Mouse (Mus musculus): Measurements from ENCODE around the gene Fndc7.

Fndc7 gene

DNA sequence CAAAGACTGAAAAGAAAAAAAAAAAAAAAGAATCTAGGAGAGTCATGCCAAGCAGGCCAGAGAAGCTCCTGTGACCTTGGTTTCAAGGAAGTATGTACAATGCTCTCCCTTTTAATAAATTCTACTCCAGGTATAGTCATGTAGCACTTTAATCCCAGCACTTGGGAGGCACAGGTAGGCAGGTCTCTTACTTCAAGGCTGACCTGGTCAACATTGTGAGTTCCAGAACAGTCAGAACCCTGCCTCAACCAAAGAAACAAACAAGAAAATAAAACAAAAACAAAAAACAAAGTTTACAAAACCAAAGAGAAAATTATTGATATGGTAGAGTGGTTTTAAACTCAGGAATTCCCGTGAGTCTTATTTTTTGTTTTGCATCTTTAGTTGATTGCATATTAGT is at the start of gene Fndc7:
TSS of gene Fndc7 (minus strand) at position 101 of the 400 bp plus-strand sequence.
- DNase-seq (ENCODE audit: low spot score), result no peak

DNA sequence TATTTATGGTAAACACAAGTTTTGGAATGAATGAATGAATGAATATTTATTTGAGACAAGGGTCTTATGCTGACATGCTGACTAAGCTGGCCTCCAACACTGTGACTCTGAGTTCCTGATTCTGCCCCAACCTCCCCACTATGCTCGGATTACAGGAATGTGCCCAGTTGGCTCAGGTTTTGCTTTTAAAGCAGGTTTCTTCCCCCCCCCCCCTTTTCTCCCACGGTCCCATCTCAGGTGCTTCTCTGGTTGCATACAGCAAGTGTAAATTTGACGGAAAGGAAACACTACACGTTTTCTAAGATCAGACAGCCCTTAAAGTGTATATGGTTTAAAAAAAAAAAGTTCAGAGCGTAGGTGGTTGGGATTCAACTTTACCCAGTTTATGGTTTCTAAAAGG is 49.8 kb upstream of the Fndc7 start, which contains the start of gene Henmt1:
TSS of gene Henmt1 (plus strand) at position 301 of the 400 bp plus-strand sequence.
- no peak for DNase-seq (ENCODE audit: low spot score)

DNA sequence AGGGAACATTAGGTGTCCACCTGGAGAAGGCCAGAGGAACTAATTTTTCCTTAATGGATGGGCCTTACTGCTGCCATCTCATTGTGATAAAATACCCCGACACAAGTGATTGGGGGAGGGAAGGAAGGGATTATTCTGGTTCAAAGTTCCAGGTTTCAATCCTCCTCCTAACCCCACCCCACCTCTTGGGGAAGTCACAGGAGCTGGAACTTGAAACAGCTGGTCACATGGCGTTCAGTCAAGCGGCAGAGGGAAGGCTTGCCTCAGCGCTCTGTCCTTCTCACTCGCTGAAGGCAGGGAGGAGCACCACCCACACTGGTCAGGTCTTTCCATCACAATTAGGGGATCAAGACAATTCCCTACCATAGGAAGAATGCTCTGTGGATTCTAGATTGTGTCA is 48.9 kb upstream of the Fndc7 start:
- no peak for DNase-seq (ENCODE audit: low spot score)

DNA sequence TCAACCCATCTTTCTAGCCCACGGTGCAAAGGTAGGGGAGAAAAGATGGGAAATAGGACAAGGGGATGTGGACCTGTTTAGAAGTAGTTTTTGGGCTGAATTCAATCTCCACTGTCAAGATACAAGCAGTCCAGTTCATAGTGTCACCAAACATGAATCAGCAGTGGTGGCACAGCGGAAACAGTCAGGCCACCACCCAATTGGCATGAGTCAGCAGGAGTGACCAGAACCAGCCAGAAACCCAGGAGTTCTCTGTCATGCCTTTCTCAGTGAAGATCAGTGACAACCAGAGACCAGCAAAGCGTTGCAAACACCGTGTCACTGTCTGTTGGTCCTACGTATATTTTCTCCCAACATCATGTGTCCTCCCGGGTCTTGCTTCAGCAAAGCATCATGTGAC is 43.7 kb upstream of the Fndc7 start:
- DNase-seq (ENCODE audit: low spot score), result no peak

DNA sequence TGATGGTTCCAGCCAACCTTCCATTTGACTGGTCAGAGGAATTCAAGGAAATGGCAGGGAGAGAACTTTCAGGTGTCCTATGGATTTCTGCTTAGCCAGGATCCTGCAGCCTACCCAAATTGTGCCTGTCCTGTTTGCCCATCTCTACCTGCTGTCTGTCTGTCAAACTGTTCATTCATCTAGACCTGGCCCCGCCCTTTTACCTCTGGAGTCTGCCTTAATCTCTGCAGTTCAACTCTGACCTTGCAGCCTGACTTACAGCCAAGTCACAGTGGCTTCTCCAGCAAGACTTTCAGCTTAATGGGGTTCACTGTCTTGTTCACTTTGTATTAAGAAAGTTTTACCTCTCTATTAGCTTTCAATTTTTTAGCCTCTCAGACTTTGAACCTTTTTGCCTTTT is 36.5 kb upstream of the Fndc7 start:
- no peak for DNase-seq (ENCODE audit: low spot score)

DNA sequence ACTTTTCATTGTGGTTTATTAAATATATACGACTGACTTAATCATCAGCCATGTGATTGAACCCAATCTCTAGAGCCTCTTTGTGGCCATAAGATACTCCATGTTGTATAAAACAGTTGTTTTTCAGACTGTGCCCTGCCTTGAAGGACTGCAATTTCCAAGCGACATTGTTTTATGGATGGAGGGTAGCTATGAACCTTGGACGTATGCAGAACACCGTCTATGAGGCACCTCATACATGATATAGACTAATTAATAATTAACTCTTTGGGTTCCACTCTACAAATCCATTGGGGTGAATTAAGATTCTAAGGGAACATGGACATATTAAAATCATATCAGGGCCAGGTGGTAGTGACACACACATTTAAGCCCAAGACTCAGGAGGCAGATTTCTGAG is 35.9 kb upstream of the Fndc7 start:
- DNase-seq (ENCODE audit: low spot score), result no peak

DNA sequence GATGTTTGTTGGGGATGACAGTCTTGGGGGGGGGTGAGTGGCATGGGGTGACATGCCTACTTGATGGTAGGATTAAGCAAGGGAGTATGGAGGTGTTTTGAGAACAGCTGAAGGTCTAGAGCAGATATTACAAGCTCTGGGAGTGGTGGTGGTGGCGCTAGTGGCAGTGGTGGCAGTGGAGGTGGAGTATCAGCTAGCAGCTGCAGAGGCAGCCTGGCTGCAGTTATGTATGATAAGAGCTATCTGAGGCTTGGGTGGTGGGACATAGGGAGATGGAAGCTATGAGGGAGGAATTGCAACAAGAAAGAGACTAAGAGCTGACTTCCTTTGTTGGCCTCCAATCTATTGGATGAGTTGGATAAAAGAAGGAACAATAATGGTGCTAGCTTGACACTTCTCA is 32.0 kb upstream of the Fndc7 start:
- no peak for DNase-seq (ENCODE audit: low spot score)

DNA sequence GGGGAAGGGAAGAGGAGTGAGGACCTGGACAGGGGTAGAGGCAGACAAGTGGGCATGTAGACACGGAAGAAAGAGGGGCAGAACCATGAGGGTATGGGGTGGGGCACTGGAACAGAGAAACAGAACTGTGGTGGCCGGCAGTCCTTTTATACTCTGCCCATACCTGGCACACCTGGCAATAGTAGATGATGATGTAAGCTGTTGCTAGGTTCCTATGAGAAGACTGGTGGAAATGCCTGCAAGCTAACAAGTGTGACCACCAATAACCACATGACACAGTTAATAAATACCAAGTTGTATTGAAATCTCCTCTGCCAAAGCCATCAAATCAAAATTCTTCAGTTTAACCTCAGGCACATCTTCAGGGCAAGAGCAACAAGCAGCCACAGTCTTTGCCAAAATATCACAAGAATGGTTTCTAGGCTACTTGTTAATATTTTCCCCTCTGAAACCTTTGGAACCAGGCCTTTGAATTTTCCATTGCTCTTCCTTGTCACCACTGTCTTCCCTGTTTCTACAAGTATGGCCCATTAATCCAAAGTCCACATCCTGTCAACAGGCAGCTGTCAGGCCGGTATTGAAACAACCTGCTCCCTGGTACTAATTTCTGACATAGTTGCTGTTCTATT is 30.7 kb upstream of the Fndc7 start:
- DNase-seq (ENCODE audit: low spot score), result no peak

DNA sequence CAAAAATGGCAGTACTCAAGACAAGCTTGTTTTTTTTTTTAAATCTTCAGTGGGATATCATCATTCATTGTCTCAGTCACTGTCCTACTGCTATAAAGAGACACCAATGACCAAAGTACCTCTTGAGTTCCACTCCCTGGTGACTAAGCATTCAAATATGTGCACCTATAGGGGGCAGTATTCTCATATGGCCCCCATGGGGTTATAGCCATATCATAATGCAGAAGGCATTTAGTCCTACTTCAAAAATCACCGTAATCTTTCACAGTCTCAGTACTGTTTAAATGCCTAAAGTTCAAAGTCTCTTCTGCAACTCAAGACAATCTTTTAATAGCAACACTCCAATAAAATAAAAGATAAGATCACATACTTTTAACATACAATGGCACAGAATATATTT is 29.0 kb upstream of the Fndc7 start:
- DNase-seq (ENCODE audit: low spot score), result no peak

DNA sequence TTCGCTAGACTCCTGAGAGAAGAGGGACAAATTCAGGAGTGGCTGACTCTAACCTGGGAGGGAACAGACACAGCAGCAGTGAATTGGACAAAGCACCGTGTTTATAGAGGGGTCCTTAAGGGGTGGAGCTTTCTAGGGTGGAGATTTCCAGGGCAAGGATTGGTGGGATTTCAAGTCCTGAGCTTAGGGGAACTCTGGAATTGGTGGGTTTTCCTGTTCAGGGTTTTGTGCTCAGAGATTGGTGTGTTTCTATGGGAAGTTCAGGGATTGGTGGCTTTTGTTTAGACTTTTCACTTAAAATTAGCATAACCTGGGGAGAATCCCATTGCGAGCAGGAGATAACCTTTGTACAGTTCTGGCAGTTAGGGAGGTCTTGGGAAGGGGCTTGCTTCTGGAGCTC is 28.2 kb upstream of the Fndc7 start:
- no peak for DNase-seq (ENCODE audit: low spot score)

DNA sequence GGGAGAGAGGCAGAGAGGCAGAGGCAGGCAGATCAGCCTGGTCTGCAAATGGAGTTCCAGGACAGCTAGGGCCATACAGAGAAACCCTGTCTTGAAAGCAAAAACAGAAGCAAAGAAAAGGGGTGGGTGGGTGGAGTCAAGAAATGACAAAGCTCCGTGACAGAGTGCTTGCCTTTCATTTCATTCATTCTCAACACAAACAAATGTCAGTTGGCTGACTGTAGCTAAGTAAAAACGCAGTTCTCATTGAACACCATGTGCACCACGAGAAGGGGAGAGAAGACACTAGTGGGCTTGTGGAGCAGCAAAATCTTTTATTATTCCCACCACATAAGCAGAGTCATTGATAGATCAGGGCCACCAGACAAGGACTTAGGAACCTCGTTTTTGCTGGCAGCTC is 27.0 kb upstream of the Fndc7 start:
- no peak for DNase-seq (ENCODE audit: low spot score)

DNA sequence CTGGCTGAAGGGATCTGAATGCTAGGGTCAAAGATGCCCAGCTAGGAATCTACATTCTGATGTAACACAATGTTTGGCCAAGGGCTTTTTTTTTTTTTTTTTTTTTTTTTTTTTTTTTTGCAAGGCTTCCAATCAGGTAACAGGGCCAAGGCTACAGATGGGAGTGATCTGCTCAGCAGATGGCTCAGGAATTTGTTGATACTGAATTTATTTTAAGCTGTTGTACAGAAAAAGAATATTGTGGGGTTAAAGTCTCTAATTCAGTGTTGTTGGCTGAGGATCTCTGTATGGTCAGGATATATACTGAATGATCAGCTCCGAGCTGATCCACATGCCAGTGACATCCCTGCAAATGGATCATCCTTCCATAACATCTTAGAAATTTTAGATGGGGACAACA is 26.2 kb upstream of the Fndc7 start:
- DNase-seq (ENCODE audit: low spot score), result no peak

DNA sequence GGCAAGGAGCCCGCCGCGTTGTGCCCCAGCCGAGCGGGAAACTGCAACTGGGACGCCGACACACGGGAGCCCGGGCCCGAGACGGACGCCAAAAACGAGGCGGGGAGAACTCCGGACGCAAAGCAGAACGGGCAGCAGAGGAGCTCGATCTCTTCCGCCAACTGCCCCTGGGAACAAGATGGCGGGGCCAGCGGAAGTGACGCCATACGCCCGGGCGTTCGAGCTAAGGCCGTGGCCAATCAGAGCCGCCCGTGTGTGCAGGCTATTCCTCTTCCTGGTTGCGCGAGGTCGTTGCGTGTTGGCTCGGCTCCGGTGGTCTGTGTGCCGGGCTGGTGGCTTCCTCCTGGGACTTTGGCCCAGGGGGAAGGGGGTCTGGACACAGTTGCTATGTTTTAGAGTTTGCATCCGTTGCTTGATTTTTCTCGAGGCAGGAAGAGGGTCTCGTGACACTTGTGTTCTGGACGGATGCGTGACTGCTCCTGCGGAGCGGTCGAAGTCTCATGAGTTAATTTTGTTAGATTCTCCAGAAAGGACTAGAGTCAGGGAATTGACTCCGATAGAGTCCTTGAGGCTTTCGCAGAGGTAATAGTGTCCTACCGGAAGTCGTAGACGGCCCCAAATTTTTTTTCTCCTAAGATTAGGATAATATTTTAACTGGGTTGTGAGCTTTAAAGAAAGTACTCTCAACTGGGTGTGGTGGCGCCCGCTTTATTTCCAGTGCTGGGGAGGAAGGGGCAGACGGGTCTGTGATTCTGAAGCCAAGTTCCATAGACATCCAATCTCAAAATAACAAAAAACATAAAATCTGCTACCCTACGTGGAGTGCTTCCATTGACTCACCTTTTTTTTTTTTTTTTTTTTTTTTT is 22.0 kb upstream of the Fndc7 start, which contains the start of gene Prpf38b:
TSS of gene Prpf38b (minus strand) at position 180 of the 866 bp plus-strand sequence.
- peak; percentile 90 for DNase-seq (ENCODE audit: low spot score)

DNA sequence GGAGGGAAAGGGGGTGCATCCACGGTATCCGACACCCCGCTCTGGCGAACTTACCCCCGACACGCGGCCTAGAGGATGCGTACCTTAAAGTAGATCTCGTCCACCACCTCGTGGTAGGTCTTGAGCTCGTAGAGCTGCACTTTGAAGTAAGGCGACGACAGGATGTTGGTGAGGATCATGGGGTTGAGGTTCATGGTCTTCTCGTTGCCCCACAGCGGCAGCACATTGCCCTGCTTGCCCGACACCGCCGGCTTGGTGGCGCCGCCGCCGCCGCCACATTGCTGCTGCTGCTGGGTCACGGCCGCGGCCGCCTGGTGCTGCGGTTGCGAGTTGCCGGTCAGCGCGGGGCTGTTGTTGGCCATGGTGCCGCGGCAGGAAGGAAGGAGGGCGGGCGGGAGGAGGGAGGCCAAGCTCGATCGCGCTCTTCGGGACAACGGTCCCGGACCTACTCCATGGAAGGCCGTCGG is 21.3 kb upstream of the Fndc7 start:
- peak; percentile 67 for DNase-seq (ENCODE audit: low spot score)

DNA sequence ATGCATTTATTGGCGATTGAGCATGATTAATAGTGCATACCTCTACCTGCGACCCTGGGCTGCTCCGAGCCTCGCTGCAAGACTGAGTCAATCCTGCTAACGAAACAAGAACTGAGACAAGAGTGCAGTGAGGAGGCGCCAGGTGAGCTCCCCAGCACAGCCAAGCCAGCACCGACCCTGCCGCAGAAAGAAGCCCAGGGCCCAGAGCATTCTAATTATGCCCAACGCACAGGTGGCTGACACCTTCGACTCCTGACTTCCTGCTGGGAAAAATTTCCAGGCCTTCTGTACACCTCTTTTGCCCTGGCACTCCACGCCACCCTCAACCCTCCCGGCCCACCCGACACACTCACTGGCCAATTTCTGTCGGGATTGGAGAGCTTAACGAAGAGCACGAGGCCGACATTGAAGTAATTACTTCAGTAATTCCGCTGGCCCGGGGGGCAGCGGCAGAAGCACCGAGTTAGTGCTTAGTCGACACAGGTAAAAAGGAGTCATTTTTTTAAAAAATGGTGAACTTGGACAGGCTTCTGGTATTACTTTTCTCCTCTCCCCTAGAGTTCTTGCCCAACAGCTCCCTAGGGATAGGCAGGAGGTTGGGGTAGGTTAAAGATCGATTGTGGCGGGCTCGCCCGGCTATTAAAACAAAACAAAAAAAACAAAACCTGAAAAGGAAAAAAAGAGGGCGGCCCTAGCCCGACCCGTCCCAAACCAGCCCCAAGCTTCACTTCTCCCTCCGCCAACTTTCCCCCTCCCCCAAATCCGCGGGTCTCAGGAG is 20.7 kb upstream of the Fndc7 start:
- peak; percentile 14 for DNase-seq (ENCODE audit: low spot score)

DNA sequence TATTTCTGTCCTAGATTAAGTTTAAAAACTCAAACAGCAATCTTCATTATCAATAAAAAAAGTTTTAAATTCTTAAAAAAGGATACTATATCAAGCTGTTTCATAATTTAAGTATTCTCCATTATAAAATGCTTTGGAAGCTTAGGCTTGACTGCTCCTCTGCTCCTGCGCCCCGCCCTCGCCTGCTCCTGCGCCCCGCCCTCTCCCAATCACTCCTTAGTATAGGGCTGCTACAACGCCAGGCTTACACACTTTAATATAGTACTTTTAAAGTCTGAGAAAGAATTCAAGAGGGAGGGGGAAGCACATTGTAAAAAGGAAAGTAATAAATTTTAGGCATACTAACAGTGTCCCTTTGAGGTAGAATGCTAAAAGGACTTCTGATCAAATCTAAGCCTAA is 13.1 kb upstream of the Fndc7 start:
- DNase-seq (ENCODE audit: low spot score), result no peak

DNA sequence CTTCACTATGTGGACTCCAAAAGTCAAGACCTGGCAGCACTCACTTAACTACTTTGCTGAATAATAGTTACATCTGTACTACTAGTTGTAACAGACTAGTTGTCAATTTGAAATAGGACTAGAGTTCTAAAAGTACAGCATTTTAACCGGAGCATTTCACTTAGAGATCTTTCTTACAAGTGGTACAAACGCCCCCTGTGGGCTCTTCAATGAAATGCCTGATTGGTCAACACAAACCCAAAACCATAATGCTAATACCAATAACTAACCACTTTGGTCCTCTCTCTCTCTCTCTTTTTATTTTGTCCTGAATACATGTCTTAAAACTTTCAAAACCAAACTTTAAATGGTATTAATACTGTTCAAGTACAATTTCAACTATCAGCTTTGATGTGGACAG is 12.2 kb upstream of the Fndc7 start:
- no peak for DNase-seq (ENCODE audit: low spot score)

DNA sequence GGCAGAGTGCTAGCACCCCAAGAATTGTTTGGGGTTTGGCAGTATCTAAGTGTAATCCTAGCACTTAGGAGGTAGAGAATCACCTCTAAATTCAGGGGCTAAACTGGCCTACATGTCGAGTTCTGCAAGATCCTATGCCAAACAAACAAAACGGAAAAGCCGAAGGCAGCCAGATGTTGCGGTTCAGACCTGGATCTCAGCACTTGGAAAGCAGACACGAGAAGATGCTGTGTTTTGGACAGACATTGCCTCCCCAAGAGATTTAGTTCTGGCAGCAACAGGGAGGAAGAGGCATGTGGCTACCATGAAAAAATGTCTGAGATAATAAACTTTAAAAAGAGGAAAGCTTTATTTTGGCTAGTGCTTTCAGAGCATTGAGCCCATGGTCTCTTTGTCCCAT is 10.9 kb upstream of the Fndc7 start:
- no peak for DNase-seq (ENCODE audit: low spot score)

DNA sequence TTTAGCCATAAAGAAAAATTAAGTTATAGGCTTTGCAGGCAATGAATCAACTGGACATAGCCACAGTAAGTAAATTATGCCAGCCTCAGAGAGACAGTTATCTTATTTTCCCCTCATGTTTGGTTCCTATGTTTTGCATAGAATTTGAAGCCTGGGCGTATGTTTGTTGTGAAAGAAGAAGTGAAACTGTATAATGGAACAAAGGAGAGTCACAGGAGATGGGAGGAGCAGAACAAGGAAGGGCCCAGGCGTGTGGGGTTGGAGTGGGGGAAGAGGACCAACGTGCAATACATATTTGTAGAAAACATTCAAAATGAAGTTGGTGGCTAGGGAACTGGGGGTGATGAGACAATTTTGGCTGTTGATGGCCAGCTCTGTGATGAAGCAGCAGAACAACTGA is 10.3 kb upstream of the Fndc7 start:
- DNase-seq (ENCODE audit: low spot score), result peak; percentile 25

DNA sequence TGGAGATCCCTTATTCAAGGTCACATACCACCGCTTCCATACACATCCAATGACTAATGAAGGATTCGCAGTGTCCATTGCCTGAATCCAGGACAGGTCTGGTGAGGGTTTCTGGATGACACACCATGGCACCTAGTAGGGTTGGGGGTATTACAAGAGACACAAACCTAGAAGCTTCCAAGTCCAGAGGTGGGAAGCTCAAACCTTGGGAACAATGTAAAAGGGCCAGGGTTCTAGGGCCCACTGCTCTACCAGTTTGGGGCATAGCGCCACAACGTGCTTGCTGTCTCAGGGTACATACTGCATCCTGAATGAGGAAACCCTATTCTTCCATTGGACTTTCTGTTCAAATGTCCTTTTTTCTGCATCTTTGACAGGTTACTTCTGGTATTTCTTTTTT is 8.8 kb upstream of the Fndc7 start:
- no peak for DNase-seq (ENCODE audit: low spot score)

DNA sequence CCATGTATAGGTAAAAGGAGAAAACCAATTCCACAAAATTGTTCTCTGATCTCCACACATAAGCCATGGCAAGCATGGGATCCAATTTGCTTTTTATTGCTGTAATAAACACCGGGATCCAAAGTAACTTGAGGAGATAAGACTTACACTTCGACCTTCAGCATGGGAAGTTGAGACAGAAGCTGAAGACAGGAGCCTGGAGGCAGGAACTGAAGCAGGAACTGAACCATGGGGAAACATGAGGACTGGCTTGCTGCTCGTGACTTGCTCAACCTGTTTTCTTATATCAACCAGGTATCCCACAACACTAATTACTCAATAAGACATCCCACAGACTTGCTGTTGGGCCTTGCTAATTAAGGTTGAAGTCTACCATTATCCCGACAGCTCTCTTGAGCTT is 3.1 kb upstream of the Fndc7 start:
- DNase-seq (ENCODE audit: low spot score), result no peak

DNA sequence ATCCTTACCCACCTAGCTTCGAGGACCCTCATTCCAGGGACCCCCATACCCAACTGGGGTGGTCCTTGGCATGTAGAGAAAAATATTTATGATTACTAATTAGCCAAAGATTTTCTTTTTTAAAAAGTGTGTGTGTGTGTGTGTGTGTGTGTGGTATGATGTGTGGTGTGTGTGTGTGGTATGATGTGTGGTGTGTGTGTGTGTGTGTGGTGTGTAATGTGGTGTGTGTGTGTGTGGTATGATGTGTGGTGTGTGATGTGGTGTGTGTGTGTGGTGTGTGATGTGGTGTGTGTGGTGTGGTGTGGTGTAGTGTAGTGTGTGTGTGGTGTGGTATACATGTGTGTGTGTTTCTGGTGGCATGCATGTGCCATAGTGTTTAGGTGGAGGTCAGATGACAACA is 2.3 kb upstream of the Fndc7 start:
- no peak for DNase-seq (ENCODE audit: low spot score)

DNA sequence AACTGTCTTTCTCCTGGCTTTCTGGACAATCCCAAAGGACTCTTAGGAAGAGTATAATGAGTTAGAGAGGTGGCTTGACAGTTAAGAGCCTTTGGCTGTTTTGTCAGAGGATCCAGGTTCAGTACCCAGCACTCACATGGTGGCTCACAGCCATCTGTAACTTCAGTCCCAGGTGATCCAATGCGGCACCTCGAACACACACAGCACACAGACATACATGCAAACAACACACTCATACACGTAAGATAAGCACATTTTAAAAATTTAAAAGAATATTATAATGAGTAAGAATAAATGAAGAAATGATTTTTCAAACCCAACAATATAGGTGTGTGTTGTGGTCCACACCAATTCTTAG is 2.2 kb downstream of the Fndc7 start:
- DNase-seq (ENCODE audit: low spot score), result no peak
